Mouse (Mus musculus): Measurements from ENCODE around the gene Myt1.
"Not testable (repeated sequence)": the region's sequence is repeated elsewhere in the genome, so short reads cannot be mapped to it uniquely, and the experiment has no call there.

The Myt1 gene

GRCm38 (mm10) chr2:181781421-181781820 is 18.3 kb downstream of the Myt1 start:
- DNase-seq (ENCODE audit: low spot score), result peak; percentile 27

GRCm38 (mm10) chr2:181787852-181788251 is 24.7 kb downstream of the Myt1 start:
- DNase-seq (ENCODE audit: low spot score), result no peak

- DNase-seq (ENCODE audit: low spot score), result no peak
Observed at GRCm38 (mm10) chr2:181789396-181789795, 26.3 kb downstream of the Myt1 start.

GRCm38 (mm10) chr2:181793186-181793585 is 30.1 kb downstream of the Myt1 start:
- not testable (repeated sequence) for DNase-seq (ENCODE audit: low spot score)

GRCm38 (mm10) chr2:181795641-181796130 is 32.6 kb downstream of the Myt1 start:
- DNase-seq (ENCODE audit: low spot score), result no peak

GRCm38 (mm10) chr2:181797672-181798071 is 34.5 kb downstream of the Myt1 start:
- DNase-seq (ENCODE audit: low spot score), result no peak

GRCm38 (mm10) chr2:181829032-181829650 is 66.0 kb downstream of the Myt1 start:
- DNase-seq (ENCODE audit: low spot score), result no peak

GRCm38 (mm10) chr2:181832745-181833144 is 69.6 kb downstream of the Myt1 start:
- DNase-seq (ENCODE audit: low spot score), result no peak

GRCm38 (mm10) chr2:181837372-181838292 is 74.5 kb downstream of the Myt1 start, which contains the start of gene Pcmtd2:
TSS of gene Pcmtd2 (plus strand) at chr2:181837854.
- DNase-seq (ENCODE audit: low spot score), result peak; percentile 98

- no peak for DNase-seq (ENCODE audit: low spot score)
Observed at GRCm38 (mm10) chr2:181838293-181838680, 75.2 kb downstream of the Myt1 start.

GRCm38 (mm10) chr2:181845709-181846394 is 82.7 kb downstream of the Myt1 start:
- no peak for DNase-seq (ENCODE audit: low spot score)

GRCm38 (mm10) chr2:181863791-181864535 is 100.8 kb downstream of the Myt1 start, which contains the start of gene Polr3k:
TSS of gene Polr3k (plus strand) at chr2:181864337.
- DNase-seq (ENCODE audit: low spot score), result peak; percentile 98

- no peak for DNase-seq (ENCODE audit: low spot score)
Observed at GRCm38 (mm10) chr2:181864536-181864860, 101.4 kb downstream of the Myt1 start.

GRCm38 (mm10) chr2:181866931-181867330 is 103.8 kb downstream of the Myt1 start:
- peak; percentile 85 for DNase-seq (ENCODE audit: low spot score)

GRCm38 (mm10) chr2:181871039-181871438 is 107.9 kb downstream of the Myt1 start:
- no peak for DNase-seq (ENCODE audit: low spot score)
